Mouse (Mus musculus): ENCODE results near the gene Angptl6. TPM values are rescaled to one million over a fixed set of nuclear protein-coding genes. Genes with fewer than 3 reads are reported as not detected.
A peak's percentile ranks its signal among the peaks of the same experiment; 100 is the strongest.
"Not testable (repeated sequence)": the region's sequence is repeated elsewhere in the genome, so short reads cannot be mapped to it uniquely, and the experiment has no call there.

Gene Angptl6
- polyA plus RNA-seq, 2 experiments: 3.1 to 4.3 TPM

DNA sequence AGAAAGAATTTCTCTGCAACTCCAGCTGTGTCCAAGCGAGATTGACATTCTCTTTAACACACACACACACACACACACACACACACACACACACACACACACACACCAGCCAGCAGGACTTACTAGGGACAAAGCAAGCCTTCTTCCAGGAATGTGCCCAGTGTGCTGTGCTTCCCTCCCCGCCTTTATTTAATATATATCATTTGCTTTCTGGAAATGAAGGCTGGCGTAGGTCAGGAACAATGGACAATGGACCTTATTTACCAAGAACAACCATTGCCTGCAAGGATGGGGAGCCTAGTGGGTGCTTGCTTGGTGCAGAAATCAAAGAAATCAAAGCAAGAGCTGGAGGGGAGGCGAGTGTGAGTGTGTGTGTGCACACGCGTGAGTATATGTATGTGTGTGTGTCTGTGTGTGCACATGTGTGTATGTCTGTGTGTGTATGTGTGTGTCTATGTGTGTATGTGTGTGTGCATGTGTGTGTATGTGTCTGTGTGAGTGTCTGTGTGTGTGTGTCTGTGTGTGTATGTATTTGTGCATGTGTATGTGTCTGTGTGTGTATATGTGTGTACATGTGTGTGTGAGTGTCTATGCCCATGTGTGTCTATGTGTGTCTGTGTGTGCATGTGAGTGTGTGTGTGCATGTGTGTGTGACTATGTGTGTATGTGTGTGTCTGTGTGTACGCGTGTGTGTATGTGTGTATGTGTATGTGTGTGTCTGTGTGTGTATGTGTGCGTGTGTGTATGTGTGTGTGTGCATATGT, 42.2 kb downstream of the Angptl6 start:
- H3K4me2 ChIP-seq (replicated peaks; ENCODE audit: low read depth, low read length, severe bottlenecking): no peak overlapping the region
- no peaks in the 10 kb centered on the region for H3K36me3 ChIP-seq (ENCODE audit: control insufficient read depth, insufficient read depth, low read length)
- no peaks in the 10 kb centered on the region for H3K27me3 ChIP-seq (ENCODE audit: control insufficient read depth, insufficient read depth, low read length)
- ATAC-seq (ENCODE audit: low FRiP score, low read depth) (no peak), DNase-seq (ENCODE audit: low spot score) (no peak)
- no peaks in the 10 kb centered on the region for H3K4me1 ChIP-seq (ENCODE audit: control insufficient read depth, insufficient read depth, low read length)
- H3K4me3 ChIP-seq (replicated peaks; ENCODE audit: low read length): no peak overlapping the region
- no peak for TF ChIP-seq POLR2A (IDR thresholded peaks at IDR 0.05; ENCODE audit: borderline replicate concordance, extremely low read depth, insufficient read depth, insufficient read length)
- H3K27ac ChIP-seq (replicated peaks; ENCODE audit: low read depth, low read length): no peak overlapping the region
- H3K9ac ChIP-seq (ENCODE audit: low read depth, low read length, severe bottlenecking): no peak overlapping the region
- H3K9me3 ChIP-seq (ENCODE audit: control insufficient read depth, low read length): no peaks in the 10 kb centered on the region
- 80% methylated on average over 9 of the region's 9 CpGs for WGBS

- H3K9me3 ChIP-seq (ENCODE audit: control insufficient read depth, low read length); DNase-seq (ENCODE audit: low spot score); ATAC-seq (ENCODE audit: low FRiP score, low read depth); H3K27ac ChIP-seq (replicated peaks; ENCODE audit: low read depth, low read length); H3K4me1 ChIP-seq (ENCODE audit: control insufficient read depth, insufficient read depth, low read length); H3K9ac ChIP-seq (ENCODE audit: low read depth, low read length, severe bottlenecking); H3K27me3 ChIP-seq (ENCODE audit: control insufficient read depth, insufficient read depth, low read length); H3K36me3 ChIP-seq (ENCODE audit: control insufficient read depth, insufficient read depth, low read length); H3K4me2 ChIP-seq (replicated peaks; ENCODE audit: low read depth, low read length, severe bottlenecking); H3K4me3 ChIP-seq (replicated peaks; ENCODE audit: low read length): not testable (repeated sequence)
- WGBS: 80% methylated on average over 11 of the region's 11 CpGs
These were observed 44.0 kb downstream of the Angptl6 start for GRCm38 (mm10) chr9:20835431-20835954.

DNA sequence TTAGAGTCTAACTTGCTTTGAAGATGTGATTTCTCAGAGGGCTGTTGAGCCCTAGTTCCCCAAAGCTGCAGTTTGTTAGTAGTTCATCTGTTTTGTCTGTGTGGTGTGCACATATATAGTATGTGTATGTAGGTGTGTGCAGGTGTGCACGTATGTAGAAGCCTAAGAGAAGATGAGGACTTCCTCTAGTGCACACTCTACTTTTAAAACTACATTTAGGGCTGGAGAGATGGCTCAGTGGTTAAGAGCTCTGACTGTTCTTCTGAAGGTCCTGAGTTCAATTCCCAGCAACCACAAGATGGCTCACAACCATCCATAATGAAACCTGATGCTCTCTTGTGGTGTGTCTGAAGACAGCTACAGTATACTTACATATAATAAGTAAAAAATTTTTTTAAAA, 44.6 kb downstream of the Angptl6 start:
- Histone ChIP-seq H3K9ac (ENCODE audit: low read depth, low read length, severe bottlenecking) (no peak overlapping the region), H3K27ac (replicated peaks; ENCODE audit: low read depth, low read length) (no peak overlapping the region), H3K9me3 (ENCODE audit: control insufficient read depth, low read length) (no peaks in the 10 kb centered on the region), H3K4me3 (replicated peaks; ENCODE audit: low read length) (no peak overlapping the region), H3K4me2 (replicated peaks; ENCODE audit: low read depth, low read length, severe bottlenecking) (no peak overlapping the region), H3K36me3 (ENCODE audit: control insufficient read depth, insufficient read depth, low read length) (no peaks in the 10 kb centered on the region), H3K27me3 (ENCODE audit: control insufficient read depth, insufficient read depth, low read length) (no peaks in the 10 kb centered on the region), H3K4me1 (ENCODE audit: control insufficient read depth, insufficient read depth, low read length) (peaks cover 12% of the 10 kb centered on the region)
- 50% methylated on average over 1 of the region's 1 CpGs for WGBS
- no peak for DNase-seq (ENCODE audit: low spot score)
- no peak for TF ChIP-seq POLR2A (IDR thresholded peaks at IDR 0.05; ENCODE audit: borderline replicate concordance, extremely low read depth, insufficient read depth, insufficient read length)
- no peak for ATAC-seq (ENCODE audit: low FRiP score, low read depth)

- Histone ChIP-seq H3K9ac (ENCODE audit: low read depth, low read length, severe bottlenecking) (no peak overlapping the region), H3K9me3 (ENCODE audit: control insufficient read depth, low read length) (no peaks in the 10 kb centered on the region), H3K4me1 (ENCODE audit: control insufficient read depth, insufficient read depth, low read length) (peaks cover 12% of the 10 kb centered on the region), H3K27ac (replicated peaks; ENCODE audit: low read depth, low read length) (no peak overlapping the region), H3K4me2 (replicated peaks; ENCODE audit: low read depth, low read length, severe bottlenecking) (0 out of 2 replicates have a peak overlapping the region, but pooled peaks have one; percentile 14), H3K36me3 (ENCODE audit: control insufficient read depth, insufficient read depth, low read length) (no peaks in the 10 kb centered on the region), H3K27me3 (ENCODE audit: control insufficient read depth, insufficient read depth, low read length) (no peaks in the 10 kb centered on the region), H3K4me3 (replicated peaks; ENCODE audit: low read length) (no peak overlapping the region)
- DNase-seq (ENCODE audit: low spot score): peak; percentile 95
- peak; percentile 92 for ATAC-seq (ENCODE audit: low FRiP score, low read depth)
- no peak for TF ChIP-seq POLR2A (IDR thresholded peaks at IDR 0.05; ENCODE audit: borderline replicate concordance, extremely low read depth, insufficient read depth, insufficient read length)
- WGBS: 13% methylated on average over 19 of the region's 19 CpGs
These were observed 48.5 kb downstream of the Angptl6 start for GRCm38 (mm10) chr9:20830901-20831643.

DNA sequence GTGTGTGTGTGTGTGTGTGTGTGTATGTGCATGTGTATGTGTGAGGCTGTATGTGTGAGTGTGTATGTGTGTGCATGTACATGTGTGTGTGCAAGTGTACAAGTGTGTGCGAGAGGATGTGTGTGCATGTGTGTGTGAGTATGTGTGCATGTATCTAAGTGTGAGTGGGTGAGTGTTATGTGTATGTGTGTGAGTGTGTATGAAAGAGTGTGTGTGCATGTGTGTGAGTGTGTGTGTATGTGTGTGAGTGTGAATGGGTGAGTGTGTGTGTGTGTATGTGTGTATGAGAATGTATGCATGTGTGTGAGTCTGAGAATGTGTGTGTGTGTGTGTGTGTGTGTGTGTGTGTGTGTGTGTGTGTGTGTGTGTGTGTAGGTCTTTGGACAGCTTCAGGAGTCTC, 51.4 kb downstream of the Angptl6 start:
- H3K36me3 ChIP-seq (ENCODE audit: control insufficient read depth, insufficient read depth, low read length): no peaks in the 10 kb centered on the region
- 100% methylated on average over 1 of the region's 1 CpGs for WGBS

More for the DNA sequence above, 51.4 kb downstream of the Angptl6 start:
- H3K4me3 ChIP-seq (replicated peaks; ENCODE audit: low read length): no peak overlapping the region
- no peak overlapping the region for H3K9ac ChIP-seq (ENCODE audit: low read depth, low read length, severe bottlenecking)
- H3K4me1 ChIP-seq (ENCODE audit: control insufficient read depth, insufficient read depth, low read length): peaks cover 12% of the 10 kb centered on the region
- no peak for TF ChIP-seq POLR2A (IDR thresholded peaks at IDR 0.05; ENCODE audit: borderline replicate concordance, extremely low read depth, insufficient read depth, insufficient read length)
- DNase-seq (ENCODE audit: low spot score) (no peak), ATAC-seq (ENCODE audit: low FRiP score, low read depth) (no peak)
- H3K27ac ChIP-seq (replicated peaks; ENCODE audit: low read depth, low read length): no peak overlapping the region
- H3K4me2 ChIP-seq (replicated peaks; ENCODE audit: low read depth, low read length, severe bottlenecking): no peak overlapping the region
- no peaks in the 10 kb centered on the region for H3K27me3 ChIP-seq (ENCODE audit: control insufficient read depth, insufficient read depth, low read length)
- H3K9me3 ChIP-seq (ENCODE audit: control insufficient read depth, low read length): no peaks in the 10 kb centered on the region
